Mouse (Mus musculus) MEL (cell line): ENCODE data around the gene Tmem181a. TPM values are rescaled to one million over a fixed set of nuclear protein-coding genes. Genes with fewer than 3 reads are reported as not detected.
"Not testable (repeated sequence)": the region's sequence is repeated elsewhere in the genome, so short reads cannot be mapped to it uniquely, and the experiment has no call there.

Experiments
- DNase-seq: peaks from one replicate; pipeline ENCODE4 v3.0.0; 2011; ENCODE audit warnings: low read depth, low spot score
- H3K27ac ChIP-seq: 2 replicates; pipeline ENCODE4 v1.5.1; 2012; ENCODE audit warnings: low read depth, mild to moderate bottlenecking, control low read depth, low read length, moderate library complexity; ENCODE audit not compliant: control insufficient read depth
- H3K27me3 ChIP-seq, 2 experiments: fragments of 150-350 bp in 1 of 2; sonication (generic) in 1 of 2; 2 replicates each; pipeline ENCODE4 v1.6.1; 2012; ENCODE audit warnings: low read length in 2 of 2, mild to moderate bottlenecking in 2 of 2, improper control_type of control experiment in 1 of 2, moderate library complexity in 1 of 2; ENCODE audit not compliant: insufficient read depth in 2 of 2, control insufficient read depth in 1 of 2
- H3K36me3 ChIP-seq, 2 experiments: 2 replicates each; pipeline ENCODE4 v1.6.1; 2012 to 2014; ENCODE audit warnings: low read length in 2 of 2, improper control_type of control experiment in 1 of 2, inconsistent platforms in 1 of 2, mild to moderate bottlenecking in 1 of 2; ENCODE audit not compliant: insufficient read depth in 2 of 2, control insufficient read depth in 1 of 2
- H3K4me1 ChIP-seq, 2 experiments: fragments of 150-350 bp in 1 of 2; sonication (generic) in 1 of 2; 2 replicates each; pipeline ENCODE4 v1.6.1; 2012; ENCODE audit warnings: low read length in 2 of 2, improper control_type of control experiment in 1 of 2, mild to moderate bottlenecking in 1 of 2; ENCODE audit not compliant: insufficient read depth in 2 of 2, control insufficient read depth in 1 of 2
- H3K4me3 ChIP-seq, 2 experiments: fragments of 150-350 bp in 1 of 2; sonication (generic) in 1 of 2; 2 replicates each; pipeline ENCODE4 v1.5.1; 2012; ENCODE audit warnings: low read depth in 2 of 2, low read length in 2 of 2, mild to moderate bottlenecking in 2 of 2, moderate library complexity in 2 of 2, control low read depth in 1 of 2, improper control_type of control experiment in 1 of 2; ENCODE audit not compliant: control insufficient read depth in 1 of 2, insufficient read depth in 1 of 2
- H3K79me2 ChIP-seq: 2 replicates; pipeline ENCODE4 v1.6.1; 2012; ENCODE audit warnings: mild to moderate bottlenecking, low read length, moderate library complexity; ENCODE audit not compliant: control insufficient read depth, poor library complexity, insufficient read depth
- H3K9ac ChIP-seq: 2 replicates; pipeline ENCODE4 v1.6.1; 2012; ENCODE audit warnings: low read depth, mild to moderate bottlenecking, control low read depth, low read length, moderate library complexity; ENCODE audit not compliant: control insufficient read depth, poor library complexity, severe bottlenecking
- H3K9me3 ChIP-seq: fragments of 150-350 bp; sonication (generic); replicated peaks from 2 replicates; pipeline ENCODE4 v1.6.1; 2012; ENCODE audit warnings: mild to moderate bottlenecking, low read length, improper control_type of control experiment, moderate library complexity; ENCODE audit not compliant: insufficient read depth
- BHLHE40 ChIP-seq: IDR thresholded peaks from 2 replicates; pipeline ENCODE4 v1.6.1; 2012; ENCODE audit warnings: low read depth, mild to moderate bottlenecking, inconsistent platforms, low read length, improper control_type of control experiment, borderline replicate concordance
- CHD1 ChIP-seq: IDR thresholded peaks from 2 replicates; pipeline ENCODE4 v1.6.1; 2012; ENCODE audit warnings: low read depth, mild to moderate bottlenecking, inconsistent platforms, low read length, improper control_type of control experiment
- CHD2 ChIP-seq: IDR thresholded peaks from 2 replicates; pipeline ENCODE4 v1.6.1; 2011; ENCODE audit warnings: low read length, improper control_type of control experiment
- CTCF ChIP-seq, 3 experiments: IDR thresholded peaks in 2 of 3; conservative IDR thresholded peaks in 1 of 3; 2 replicates each; pipeline ENCODE4 v1.5.1; 2011 to 2012; ENCODE audit warnings: low read length in 3 of 3, low read depth in 2 of 3, mild to moderate bottlenecking in 2 of 3, improper control_type of control experiment in 1 of 3, inconsistent platforms in 1 of 3, mixed read lengths in 1 of 3, moderate library complexity in 1 of 3; ENCODE audit not compliant: control insufficient read depth in 1 of 3, insufficient read depth in 1 of 3, poor library complexity in 1 of 3, severe bottlenecking in 1 of 3
- ELF1 ChIP-seq: IDR thresholded peaks from 2 replicates; pipeline ENCODE4 v1.6.1; 2014; ENCODE audit warnings: low read depth, mild to moderate bottlenecking, inconsistent platforms, low read length, improper control_type of control experiment, moderate library complexity
- ETS1 ChIP-seq: IDR thresholded peaks from 2 replicates; pipeline ENCODE4 v1.6.1; 2012; ENCODE audit warnings: low read depth, mild to moderate bottlenecking, inconsistent platforms, low read length, improper control_type of control experiment, moderate library complexity
- GABPA ChIP-seq: IDR thresholded peaks from 2 replicates; pipeline ENCODE4 v1.6.1; 2012; ENCODE audit warnings: low read depth, mild to moderate bottlenecking, inconsistent platforms, low read length, improper control_type of control experiment, moderate library complexity
- GATA1 ChIP-seq: IDR thresholded peaks from 2 replicates; pipeline ENCODE4 v1.6.1; 2011; ENCODE audit warnings: low read depth, low read length, improper control_type of control experiment
- KAT2A ChIP-seq: conservative IDR thresholded peaks from 2 replicates; pipeline ENCODE4 v1.6.1; 2012; ENCODE audit warnings: low read depth, low read length, improper control_type of control experiment, inconsistent platforms
- POLR2A ChIP-seq, 2 experiments: IDR thresholded peaks; 2 replicates each; pipeline ENCODE4 v1.6.1; 2011 to 2012; ENCODE audit warnings: low read length in 2 of 2, mild to moderate bottlenecking in 2 of 2, control low read depth in 1 of 2, improper control_type of control experiment in 1 of 2, low read depth in 1 of 2, moderate library complexity in 1 of 2; ENCODE audit not compliant: control insufficient read depth in 1 of 2, insufficient read depth in 1 of 2, poor library complexity in 1 of 2
- POLR2AphosphoS2 ChIP-seq: IDR thresholded peaks from 2 replicates; pipeline ENCODE4 v1.6.1; 2011; ENCODE audit warnings: low read length, improper control_type of control experiment
- POLR2AphosphoS5 ChIP-seq: IDR thresholded peaks from 2 replicates; pipeline ENCODE4 v1.6.1; 2012; ENCODE audit warnings: low read depth, borderline replicate concordance, mild to moderate bottlenecking, inconsistent platforms, low read length, moderate library complexity, mixed read lengths
- RAD21 ChIP-seq: IDR thresholded peaks from 2 replicates; pipeline ENCODE4 v1.6.1; 2011; ENCODE audit warnings: mild to moderate bottlenecking, low read depth, low read length, improper control_type of control experiment
- RCOR1 ChIP-seq: IDR thresholded peaks from 2 replicates; pipeline ENCODE4 v1.6.1; 2012; ENCODE audit warnings: low read depth, mild to moderate bottlenecking, inconsistent platforms, low read length, improper control_type of control experiment
- SIN3A ChIP-seq: IDR thresholded peaks from 2 replicates; pipeline ENCODE4 v1.6.1; 2012; ENCODE audit warnings: low read length, improper control_type of control experiment, inconsistent platforms
- SMC3 ChIP-seq: IDR thresholded peaks from 2 replicates; pipeline ENCODE4 v1.6.1; 2011; ENCODE audit warnings: low read depth, low read length, improper control_type of control experiment
- TBP ChIP-seq: IDR thresholded peaks from 2 replicates; pipeline ENCODE4 v1.8.0; 2011; ENCODE audit warnings: low read depth, low read length, improper control_type of control experiment
- TCF12 ChIP-seq: IDR thresholded peaks from 2 replicates; pipeline ENCODE4 v1.6.1; 2014; ENCODE audit warnings: low read depth, mild to moderate bottlenecking, inconsistent platforms, low read length, improper control_type of control experiment, moderate library complexity
- UBTF ChIP-seq: IDR thresholded peaks from 2 replicates; pipeline ENCODE4 v1.6.1; 2012; ENCODE audit warnings: low read depth, mild to moderate bottlenecking, inconsistent platforms, low read length, improper control_type of control experiment, moderate library complexity, borderline replicate concordance; ENCODE audit not compliant: insufficient read depth
- USF2 ChIP-seq, 2 experiments: IDR thresholded peaks; 2 replicates each; pipeline ENCODE4 v1.6.1; 2011 to 2012; ENCODE audit warnings: improper control_type of control experiment in 2 of 2, low read length in 2 of 2, borderline replicate concordance in 1 of 2, inconsistent platforms in 1 of 2, low read depth in 1 of 2, mild to moderate bottlenecking in 1 of 2; ENCODE audit not compliant: insufficient read depth in 1 of 2
- ZC3H11A ChIP-seq: IDR thresholded peaks from 2 replicates; pipeline ENCODE4 v1.6.1; 2012; ENCODE audit warnings: low read depth, mild to moderate bottlenecking, inconsistent platforms, low read length, improper control_type of control experiment
- ZNF384 ChIP-seq: IDR thresholded peaks from 2 replicates; pipeline ENCODE4 v1.6.1; 2012; ENCODE audit warnings: low read depth, mild to moderate bottlenecking, inconsistent platforms, low read length, improper control_type of control experiment
- polyA plus RNA-seq, 2 experiments: library from polyadenylated mRNA; stranded (reverse) in 1 of 2; unstranded in 1 of 2; fragments of >175 nt in 1 of 2; fragments of >200 nt in 1 of 2; gene quantifications; 2 replicates each; pipeline versions ENCODE4 v1.2.1 to v1.2.4; 2012; ENCODE audit warnings: low replicate concordance in 2 of 2, low read depth in 1 of 2; ENCODE audit not compliant: insufficient read length in 2 of 2, insufficient read depth in 1 of 2, missing spikeins in 1 of 2
- total RNA-seq: library from RNA; depleted of rRNA; stranded (reverse); fragments of 300-350 nt; gene quantifications from 2 replicates; pipeline ENCODE4 v1.2.3, GENCODE M21; 2012

Gene Tmem181a
- total and polyA plus RNA-seq, 3 experiments = 6.5 to 25.5 (median 10.8) TPM

- Histone ChIP-seq H3K9me3 (no peaks in the 10 kb centered on the region), H3K36me3 (no peaks in the 10 kb centered on the region), H3K27me3 (no peaks in the 10 kb centered on the region), H3K27ac (no peak overlapping the region), H3K9ac (no peak overlapping the region), H3K4me1 (no peaks in the 10 kb centered on the region; a peak in 1 of 4 replicates), H3K4me3 (no peak overlapping the region)
- TF ChIP-seq CTCF (IDR thresholded peaks at IDR 0.05 in 2 of 3, conservative IDR thresholded peaks at IDR 0.05 in 1 of 3; ENCODE audit: control insufficient read depth in 1 of 3, insufficient read depth in 1 of 3, low read depth in 2 of 3, low read length in 3 of 3, poor library complexity in 1 of 3, severe bottlenecking in 1 of 3) (no peak), CHD1 (no peak), POLR2AphosphoS2 (no peak), ZC3H11A (no peak), SMC3 (no peak), GATA1 (no peak), ZNF384 (no peak), ELF1 (no peak), KAT2A (no peak), TBP (no peak), UBTF (no peak)
- TF ChIP-seq, all 39 proteins: peak for 0
- DNase-seq = no peak
- H3K79me2 ChIP-seq = no peaks in the 10 kb centered on the region
Measured at GRCm38 (mm10) chr17:6215640-6216039, 41.0 kb upstream of the Tmem181a start.

- Histone ChIP-seq H3K79me2 (no peaks in the 10 kb centered on the region), H3K27me3 (no peaks in the 10 kb centered on the region), H3K4me1 (no peaks in the 10 kb centered on the region; a peak in 1 of 4 replicates), H3K9me3 (no peaks in the 10 kb centered on the region), H3K36me3 (no peaks in the 10 kb centered on the region), H3K9ac (no peak overlapping the region), H3K4me3 (no peak overlapping the region), H3K27ac (no peak overlapping the region)
- TF ChIP-seq ETS1 (no peak), POLR2A (IDR thresholded peaks at IDR 0.05; ENCODE audit: control insufficient read depth in 1 of 2, insufficient read depth in 1 of 2, low read depth in 1 of 2, low read length in 2 of 2, poor library complexity in 1 of 2) (no peak), CHD2 (no peak), POLR2AphosphoS2 (no peak), CTCF (IDR thresholded peaks at IDR 0.05 in 2 of 3, conservative IDR thresholded peaks at IDR 0.05 in 1 of 3; ENCODE audit: control insufficient read depth in 1 of 3, insufficient read depth in 1 of 3, low read depth in 2 of 3, low read length in 3 of 3, poor library complexity in 1 of 3, severe bottlenecking in 1 of 3) (no peak), SIN3A (no peak), POLR2AphosphoS5 (no peak), TCF12 (no peak), RCOR1 (no peak), ZC3H11A (no peak), GABPA (no peak), TBP (no peak), RAD21 (no peak), BHLHE40 (no peak), USF2 (IDR thresholded peaks at IDR 0.05; ENCODE audit: borderline replicate concordance in 1 of 2, insufficient read depth in 1 of 2, low read depth in 1 of 2, low read length in 2 of 2) (no peak)
- DNase-seq = no peak
Measured at GRCm38 (mm10) chr17:6216514-6216913, 40.1 kb upstream of the Tmem181a start.

- not testable (repeated sequence) for H3K4me3 ChIP-seq, H3K9ac ChIP-seq, DNase-seq, H3K36me3 ChIP-seq, H3K27me3 ChIP-seq, H3K27ac ChIP-seq, H3K4me1 ChIP-seq, H3K9me3 ChIP-seq, H3K79me2 ChIP-seq
Measured at GRCm38 (mm10) chr17:6232633-6233032, 24.0 kb upstream of the Tmem181a start.

- H3K79me2 ChIP-seq, H3K27me3 ChIP-seq, H3K9ac ChIP-seq, H3K4me3 ChIP-seq, H3K9me3 ChIP-seq, H3K27ac ChIP-seq, H3K4me1 ChIP-seq, H3K36me3 ChIP-seq: not testable (repeated sequence)
- DNase-seq = peak; percentile 1
Measured at GRCm38 (mm10) chr17:6251298-6251697, 5.4 kb upstream of the Tmem181a start.
